Mouse (Mus musculus) stomach, postnatal 0 days (tissue): ENCODE measurements around the gene Cdc42ep1.

Experiments used
- CTCF ChIP-seq: IDR thresholded peaks from 2 replicates; pipeline ENCODE4 v1.5.1; 2016; ENCODE audit warnings: antibody characterized with exemption, low read depth, mild to moderate bottlenecking, moderate library complexity
- EP300 ChIP-seq: optimal IDR thresholded peaks from 2 replicates; pipeline ENCODE3; 2016; ENCODE audit warnings: antibody characterized with exemption

- TF ChIP-seq EP300 (no peak), CTCF (peak; percentile 50)
Measured at GRCm38 (mm10) chr15:78843581-78844469, 1.4 kb downstream of the Cdc42ep1 start.
